In the genomic region with DNA sequence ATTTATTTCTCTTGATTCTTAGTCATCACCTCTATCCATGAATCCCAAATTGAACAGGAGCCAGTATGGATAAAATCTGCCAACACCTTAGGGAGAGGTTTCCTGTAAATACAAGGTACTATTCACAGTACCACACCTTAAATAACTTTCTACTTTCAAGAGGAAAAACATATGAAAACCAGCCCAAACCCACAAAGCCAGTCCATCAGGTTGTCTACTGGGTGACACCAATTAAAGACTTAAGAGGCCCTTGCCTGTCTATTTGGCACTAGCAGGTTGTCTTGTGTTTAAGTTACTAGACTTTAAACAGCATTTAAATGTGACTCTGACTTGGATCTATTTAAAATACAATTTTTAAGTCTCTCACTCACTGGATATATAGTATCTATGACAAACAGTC, we compare ENCODE assay signal across 25 mouse cellular contexts.
"Had no signal": no experiment of that assay in that cellular context is flagged by ENCODE, and none has a peak within 500 bp of the region (broad histone marks: within the 10 kb centered on the region; RNA-seq: fewer than 3 reads in every experiment).

No protein-coding gene starts in this region.

- H3K4me3 ChIP-seq: heart, embryonic 10.5 days; heart, embryonic 12.5 days; hindbrain, embryonic 13.5 days; hindbrain, embryonic 15.5 days; kidney, embryonic 15.5 days; limb, embryonic 12.5 days; liver, embryonic 13.5 days; liver, embryonic 15.5 days had no signal

- DNase-seq: gastrocnemius, postnatal 14 days; gastrocnemius, postnatal 36 days; heart, adult 18-20 months; heart, postnatal 10 days; kidney, adult 11 months; kidney, adult 2 months; kidney, adult 9 months; kidney, postnatal 14 days; kidney, postnatal 36 days; layer of hippocampus, adult 9-11 months; layer of hippocampus, postnatal 36 days; left cerebral cortex, postnatal 4 days; liver; liver, embryonic 13.5 days had no signal

- ATAC-seq: hindbrain, postnatal 0 days; intestine, embryonic 16.5 days had no signal

- H3K27me3 ChIP-seq: heart, embryonic 12.5 days; hindbrain, embryonic 13.5 days; hindbrain, embryonic 15.5 days; kidney, embryonic 15.5 days; limb, embryonic 12.5 days; liver, embryonic 13.5 days; liver, embryonic 15.5 days had no signal

- H3K4me1 ChIP-seq: heart, embryonic 10.5 days; heart, embryonic 12.5 days; hindbrain, embryonic 13.5 days; hindbrain, embryonic 15.5 days; kidney, embryonic 15.5 days; limb, embryonic 12.5 days; liver, embryonic 13.5 days; liver, embryonic 15.5 days had no signal

- H3K27ac ChIP-seq: heart, embryonic 10.5 days; hindbrain, embryonic 13.5 days; hindbrain, embryonic 15.5 days; hindbrain, postnatal 0 days; kidney, embryonic 15.5 days; kidney, postnatal 0 days; limb, embryonic 12.5 days; liver, embryonic 13.5 days; liver, embryonic 15.5 days had no signal

- H3K36me3 ChIP-seq: heart, embryonic 10.5 days; heart, embryonic 12.5 days; hindbrain, embryonic 13.5 days; hindbrain, embryonic 15.5 days; kidney, embryonic 15.5 days; limb, embryonic 12.5 days; liver, embryonic 13.5 days; liver, embryonic 15.5 days had no signal

- H3K4me2 ChIP-seq: heart, embryonic 12.5 days; hindbrain, embryonic 13.5 days; hindbrain, embryonic 15.5 days; kidney, embryonic 15.5 days; limb, embryonic 12.5 days; liver, embryonic 11.5 days; liver, embryonic 13.5 days; liver, embryonic 15.5 days had no signal

- H3K9ac ChIP-seq: heart, embryonic 12.5 days; hindbrain, embryonic 13.5 days; hindbrain, embryonic 15.5 days; kidney, embryonic 15.5 days; limb, embryonic 12.5 days; liver, embryonic 13.5 days; liver, embryonic 15.5 days had no signal

- H3K9me3 ChIP-seq: heart, embryonic 10.5 days; heart, embryonic 12.5 days; hindbrain, embryonic 13.5 days; hindbrain, embryonic 15.5 days; kidney, embryonic 15.5 days; limb, embryonic 12.5 days; liver, embryonic 13.5 days; liver, embryonic 15.5 days had no signal
